Mouse (Mus musculus): ENCODE data around the gene Olfr821. TPM values are rescaled to one million over a fixed set of nuclear protein-coding genes. Genes with fewer than 3 reads are reported as not detected.

The Olfr821 gene
- total RNA-seq, 1 experiment = not detected

DNA sequence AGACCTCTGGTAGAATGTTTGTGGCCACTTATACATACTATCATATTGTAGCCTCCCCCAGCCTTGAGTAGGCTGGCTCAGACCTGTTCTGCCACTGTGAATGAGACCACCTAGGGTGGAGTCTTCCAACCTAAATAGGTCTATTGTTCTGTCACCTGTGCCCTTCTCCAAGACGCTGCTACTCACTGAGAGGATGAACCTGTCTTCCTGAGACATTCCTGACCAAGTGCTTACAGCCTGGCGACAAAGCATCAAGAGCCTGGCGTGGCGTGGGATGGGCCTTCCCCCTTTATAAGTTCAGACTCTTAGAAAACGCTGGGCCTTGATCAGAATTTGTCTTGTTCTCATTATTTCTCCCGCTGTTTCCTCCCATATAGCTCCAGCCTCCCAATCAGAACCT lies 6.9 kb downstream of the Olfr821 start:
- no peaks in the 10 kb centered on the region for H3K4me1 ChIP-seq (ENCODE audit: control insufficient read depth in 2 of 2, insufficient read depth in 2 of 2, low read length in 2 of 2, poor library complexity in 1 of 2)
- H3K9me3 ChIP-seq (ENCODE audit: control insufficient read depth, insufficient read depth, low read depth, low read length) = no peaks in the 10 kb centered on the region
- H3K4me3 ChIP-seq (ENCODE audit: insufficient read depth in 1 of 2, low read depth in 1 of 2, low read length in 2 of 2, poor library complexity in 1 of 2, severe bottlenecking in 1 of 2) = no peak overlapping the region
- peak; percentile 25 for DNase-seq (ENCODE audit: low read depth, low spot score)
- H3K36me3 ChIP-seq (ENCODE audit: control insufficient read depth, insufficient read depth, low read length, poor library complexity, severe bottlenecking) = no peaks in the 10 kb centered on the region
- no peak overlapping the region for H3K9ac ChIP-seq (ENCODE audit: insufficient read depth, low read depth, low read length, poor library complexity, severe bottlenecking)
- no peak overlapping the region for H3K27ac ChIP-seq (ENCODE audit: insufficient read depth, low read depth, low read length, poor library complexity, severe bottlenecking)
- in situ Hi-C loops (cut with MboI; ENCODE audit: low sequenced_read_pairs in 2 of 2, unreplicated experiment in 2 of 2) = no loop called here
- TF ChIP-seq HCFC1 (IDR thresholded peaks at IDR 0.05; ENCODE audit: borderline replicate concordance, insufficient read depth, low read length) (no peak), ZNF384 (IDR thresholded peaks at IDR 0.05; ENCODE audit: low read depth, low read length) (no peak), ZC3H11A (IDR thresholded peaks at IDR 0.05; ENCODE audit: borderline replicate concordance, low read depth, low read length) (no peak), MAFK (IDR thresholded peaks at IDR 0.05; ENCODE audit: insufficient read depth, low read depth, low read length) (no peak), CHD2 (IDR thresholded peaks at IDR 0.05; ENCODE audit: low read depth, low read length) (no peak)

DNA sequence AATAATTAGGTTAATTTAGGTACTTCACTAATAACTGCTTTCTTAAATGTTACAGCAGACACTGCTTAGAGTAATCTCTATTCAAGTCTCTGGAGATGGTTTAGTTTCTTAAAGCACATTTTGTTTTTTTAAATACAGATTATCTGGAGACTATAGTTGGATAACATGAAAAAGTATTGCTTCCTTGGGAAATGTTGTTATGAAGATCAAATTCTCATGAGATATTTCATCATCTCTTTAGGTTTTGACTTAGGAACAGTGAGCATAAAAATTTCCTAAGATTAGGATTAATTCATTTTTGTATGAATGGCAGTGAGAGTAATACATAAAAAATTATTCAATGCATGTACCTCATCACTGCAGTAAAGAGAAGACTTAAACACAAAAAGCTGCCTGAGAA lies 40.8 kb downstream of the Olfr821 start, which contains the start of gene Olfr822:
Olfr822 (plus strand) TSS at position 301 of the 400 bp plus-strand sequence.
- Histone ChIP-seq H3K27ac (ENCODE audit: insufficient read depth, low read depth, low read length, poor library complexity, severe bottlenecking) (no peak within 1 kb of the TSS), H3K36me3 (ENCODE audit: control insufficient read depth, insufficient read depth, low read length, poor library complexity, severe bottlenecking) (no peaks in the 10 kb centered on the region), H3K9me3 (ENCODE audit: control insufficient read depth, insufficient read depth, low read depth, low read length) (no peaks in the 10 kb centered on the region), H3K4me3 (ENCODE audit: insufficient read depth in 1 of 2, low read depth in 1 of 2, low read length in 2 of 2, poor library complexity in 1 of 2, severe bottlenecking in 1 of 2) (no peak within 1 kb of the TSS), H3K9ac (ENCODE audit: insufficient read depth, low read depth, low read length, poor library complexity, severe bottlenecking) (no peak within 1 kb of the TSS), H3K4me1 (ENCODE audit: control insufficient read depth in 2 of 2, insufficient read depth in 2 of 2, low read length in 2 of 2, poor library complexity in 1 of 2) (no peaks in the 10 kb centered on the region)
- in situ Hi-C loops (cut with MboI; ENCODE audit: low sequenced_read_pairs in 2 of 2, unreplicated experiment in 2 of 2) = no loop called here
- DNase-seq (ENCODE audit: low read depth, low spot score) = no peak
- TF ChIP-seq ZC3H11A (IDR thresholded peaks at IDR 0.05; ENCODE audit: borderline replicate concordance, low read depth, low read length) (no peak), ZNF384 (IDR thresholded peaks at IDR 0.05; ENCODE audit: low read depth, low read length) (no peak), CHD2 (IDR thresholded peaks at IDR 0.05; ENCODE audit: low read depth, low read length) (no peak), HCFC1 (IDR thresholded peaks at IDR 0.05; ENCODE audit: borderline replicate concordance, insufficient read depth, low read length) (no peak), MAFK (IDR thresholded peaks at IDR 0.05; ENCODE audit: insufficient read depth, low read depth, low read length) (no peak)

Other genes with a start within 250 kb of the Olfr821 start
- not detected in 2 replicates for gene Olfr810, start 235.4 kb upstream of the Olfr821 start, total RNA-seq (2012; rRNA removed)
- gene Olfr811, start 226.0 kb upstream of the Olfr821 start, total RNA-seq (2012; rRNA removed) = not detected in 2 replicates
- gene Olfr812, start 184.3 kb upstream of the Olfr821 start, total RNA-seq (2012; rRNA removed) = not detected in 2 replicates
- not detected in 2 replicates for gene Olfr813, start 175.0 kb upstream of the Olfr821 start, total RNA-seq (2012; rRNA removed)
- gene Olfr814, start 150.5 kb upstream of the Olfr821 start, total RNA-seq (2012; rRNA removed) = 0.22 and 0.26 TPM in 2 replicates
- gene Olfr815, start 124.5 kb upstream of the Olfr821 start, total RNA-seq (2012; rRNA removed) = 0.58 and 0.63 TPM in 2 replicates
- not detected in 2 replicates for gene Olfr816, start 114.8 kb upstream of the Olfr821 start, total RNA-seq (2012; rRNA removed)
- not detected in 2 replicates for gene Olfr818, start 81.2 kb upstream of the Olfr821 start, total RNA-seq (2012; rRNA removed)
- gene Olfr819, start 63.1 kb upstream of the Olfr821 start, total RNA-seq (2012; rRNA removed) = not detected in 2 replicates
- gene Olfr247, start 54.2 kb upstream of the Olfr821 start, total RNA-seq (2012; rRNA removed) = not detected in 2 replicates
- not detected in 2 replicates for gene Gm10310, start 45.3 kb upstream of the Olfr821 start, total RNA-seq (2012; rRNA removed)
- gene Olfr820, start 17.7 kb upstream of the Olfr821 start, total RNA-seq (2012; rRNA removed) = not detected in 2 replicates
- gene Olfr822, start 40.9 kb downstream of the Olfr821 start, total RNA-seq (2012; rRNA removed) = not detected in 2 replicates
- not detected in 2 replicates for gene Olfr823, start 85.0 kb downstream of the Olfr821 start, total RNA-seq (2012; rRNA removed)
- gene Olfr824, start 99.7 kb downstream of the Olfr821 start, total RNA-seq (2012; rRNA removed) = not detected in 2 replicates
- not detected in 2 replicates for gene Olfr825, start 136.4 kb downstream of the Olfr821 start, total RNA-seq (2012; rRNA removed)
- not detected in 2 replicates for gene Olfr826, start 153.8 kb downstream of the Olfr821 start, total RNA-seq (2012; rRNA removed)
- not detected in 2 replicates for gene Olfr827, start 184.1 kb downstream of the Olfr821 start, total RNA-seq (2012; rRNA removed)
- gene Neurod4, start 249.9 kb downstream of the Olfr821 start, total RNA-seq (2012; rRNA removed) = not detected in 2 replicates